Mouse (Mus musculus): ENCODE measurements around the gene Hexb.

GRCm38 (mm10) chr13:97208112-97208478 is 9.9 kb upstream of the Hexb start:
- TF ChIP-seq POLR2A (IDR thresholded peaks at IDR 0.05; ENCODE audit: borderline replicate concordance, control insufficient read depth, low read depth, low read length) (no peak), CTCF (IDR thresholded peaks at IDR 0.05; ENCODE audit: control insufficient read depth, insufficient read depth, low read length) (no peak)

Measured in bone marrow, adult 2 months (tissue).